Mouse (Mus musculus) gonadal fat pad, adult 2 months (tissue): Measurements from ENCODE around the gene Spocd1. TPM values are rescaled to one million over a fixed set of nuclear protein-coding genes. Genes with fewer than 3 reads are reported as not detected.

Source experiments
- DNase-seq: peaks from one replicate; pipeline ENCODE4 v3.0.0-alpha.2; 2012; ENCODE audit warnings: low read depth
- polyA plus RNA-seq: library from polyadenylated mRNA; depleted of rRNA; stranded (reverse); fragments of >200 nt; gene quantifications from 2 replicates; pipeline ENCODE4 v1.2.3, GENCODE M21; 2012; rRNA removed

Spocd1 gene
- polyA plus RNA-seq, 1 experiment, result not detected

GRCm38 (mm10) chr4:130005593-130005992, 76.5 kb downstream of the Spocd1 start:
- DNase-seq, result no peak

DNA sequence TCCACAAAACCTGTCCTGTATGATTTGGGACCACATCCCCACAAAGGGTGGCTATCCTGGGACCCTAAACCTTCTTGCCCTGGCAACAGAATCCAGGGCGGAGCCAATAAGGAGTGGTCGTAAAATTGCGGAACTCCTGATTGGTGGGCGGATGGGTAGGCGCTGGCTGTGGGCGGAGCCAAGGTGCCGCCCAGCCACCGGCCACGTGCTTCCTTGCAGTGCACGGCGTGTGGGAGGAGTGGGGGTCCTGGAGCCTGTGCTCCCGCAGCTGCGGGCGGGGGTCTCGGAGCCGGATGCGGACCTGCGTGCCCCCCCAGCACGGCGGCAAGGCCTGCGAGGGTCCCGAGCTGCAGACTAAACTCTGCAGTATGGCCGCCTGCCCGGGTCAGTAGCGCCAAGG, 77.5 kb downstream of the Spocd1 start:
- no peak for DNase-seq

Other genes starting within 250 kb of the Spocd1 start
- 27.5 and 32.5 TPM in 2 replicates for gene Tmem39b, start 232.4 kb upstream of the Spocd1 start, polyA plus RNA-seq
- gene Khdrbs1, start 186.9 kb upstream of the Spocd1 start, polyA plus RNA-seq, result 10.5 and 20.3 TPM in 2 replicates
- 32.4 and 34.0 TPM in 2 replicates for gene Ptp4a2, start 118.0 kb upstream of the Spocd1 start, polyA plus RNA-seq
- gene Adgrb2, start 55.6 kb downstream of the Spocd1 start, polyA plus RNA-seq, result 4.6 and 6.8 TPM in 2 replicates
- gene Col16a1, start 118.6 kb downstream of the Spocd1 start, polyA plus RNA-seq, result 36.3 and 36.7 TPM in 2 replicates
- 166 and 199 TPM in 2 replicates for gene Pef1, start 173.3 kb downstream of the Spocd1 start, polyA plus RNA-seq
- 2.5 and 5.1 TPM in 2 replicates for gene Hcrtr1, start 210.1 kb downstream of the Spocd1 start, polyA plus RNA-seq
- 137 and 176 TPM in 2 replicates for gene Tinagl1, start 245.9 kb downstream of the Spocd1 start, polyA plus RNA-seq